Mouse (Mus musculus) mouse embryonic stem cell (cell line): ENCODE data around the gene Dpysl5.
"Not testable (repeated sequence)": the region's sequence is repeated elsewhere in the genome, so short reads cannot be mapped to it uniquely, and the experiment has no call there.

Source experiments
- in situ Hi-C, 2 experiments: fragments of 300-500 bp; cut with MboI; formaldehyde crosslinking; loops; 1 replicate in 1 of 2; 3 replicates in 1 of 2; pipeline ENCODE4 v1.14.3; 2019 to 2020; ENCODE audit warnings: low sequenced_read_pairs in 2 of 2, low pct_unique_long_range_greater_than_20kb in 1 of 2, mixed read lengths in 1 of 2; ENCODE audit not compliant: unreplicated experiment in 1 of 2

The Dpysl5 gene

DNA sequence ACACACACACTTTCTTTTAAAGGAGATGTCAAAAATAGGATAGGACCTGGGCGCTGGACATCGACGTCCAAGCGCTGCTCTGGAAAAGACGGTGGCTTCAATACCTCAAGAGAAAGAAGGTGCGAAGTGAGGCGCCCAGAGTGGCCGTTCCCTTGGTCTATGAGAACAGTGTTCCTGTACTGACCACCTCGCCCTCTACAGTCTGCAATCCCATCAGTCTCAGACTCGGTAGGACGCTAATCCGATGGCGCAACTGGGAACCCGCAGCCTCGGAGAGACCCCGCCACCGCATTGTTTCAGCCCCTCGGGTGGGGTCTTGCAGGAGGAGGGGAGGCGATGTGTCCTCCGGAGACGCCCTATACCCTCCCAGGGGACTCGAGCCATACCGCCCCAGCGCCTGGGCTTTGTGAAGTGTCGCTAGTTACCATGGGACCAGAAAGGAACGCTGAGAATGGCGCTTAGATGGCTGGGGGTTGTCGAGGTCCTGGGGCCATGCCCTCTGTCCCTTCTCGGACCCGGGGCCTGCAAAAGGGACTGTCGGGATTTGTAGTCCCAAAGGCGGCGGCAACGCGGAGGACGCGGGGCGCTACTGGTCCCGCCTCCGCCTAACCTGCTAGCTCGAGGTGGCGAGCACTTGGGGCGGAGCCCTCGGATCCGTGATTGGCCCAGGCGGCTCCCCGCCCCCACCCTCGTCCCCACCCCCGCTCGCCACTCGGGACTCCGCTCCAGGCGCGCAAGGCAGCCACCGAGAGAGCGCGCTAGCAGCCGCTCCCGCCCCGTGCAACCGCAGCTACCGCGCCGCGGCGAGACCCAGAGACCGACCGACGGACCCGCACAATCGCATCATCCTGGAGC, at the start of gene Dpysl5:
TSS of gene Dpysl5 (plus strand) at position 418 of the 855 bp plus-strand sequence.
- in situ Hi-C loops: loop anchor here in 1 of 2 experiments (5.0 kb wide), 1 partner anchor 66 kb away; no protein-coding TSS in a partner anchor

DNA sequence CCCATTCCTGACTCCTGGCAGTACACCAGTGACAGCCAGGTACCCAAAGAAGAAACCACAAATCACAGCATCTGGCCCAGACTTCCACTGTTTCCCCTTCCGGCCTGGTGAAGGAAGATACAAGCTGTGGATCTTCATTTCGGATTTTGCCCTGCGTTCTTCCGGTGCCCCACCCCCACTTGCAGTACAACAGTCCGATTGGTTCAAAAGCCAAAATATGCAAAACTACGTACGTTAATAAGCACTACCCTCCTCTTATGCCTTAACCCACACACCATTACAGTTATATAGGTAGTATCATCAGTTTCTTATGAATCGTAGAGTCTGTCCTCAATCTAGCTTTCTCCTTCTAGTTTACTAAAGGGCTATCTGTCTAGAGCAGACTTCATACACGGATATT, 46.0 kb upstream of the Dpysl5 start:
- in situ Hi-C loops: no loop called here

- in situ Hi-C loops: no loop called here
Measured at GRCm38 (mm10) chr5:30665968-30666367, 45.4 kb upstream of the Dpysl5 start.

DNA sequence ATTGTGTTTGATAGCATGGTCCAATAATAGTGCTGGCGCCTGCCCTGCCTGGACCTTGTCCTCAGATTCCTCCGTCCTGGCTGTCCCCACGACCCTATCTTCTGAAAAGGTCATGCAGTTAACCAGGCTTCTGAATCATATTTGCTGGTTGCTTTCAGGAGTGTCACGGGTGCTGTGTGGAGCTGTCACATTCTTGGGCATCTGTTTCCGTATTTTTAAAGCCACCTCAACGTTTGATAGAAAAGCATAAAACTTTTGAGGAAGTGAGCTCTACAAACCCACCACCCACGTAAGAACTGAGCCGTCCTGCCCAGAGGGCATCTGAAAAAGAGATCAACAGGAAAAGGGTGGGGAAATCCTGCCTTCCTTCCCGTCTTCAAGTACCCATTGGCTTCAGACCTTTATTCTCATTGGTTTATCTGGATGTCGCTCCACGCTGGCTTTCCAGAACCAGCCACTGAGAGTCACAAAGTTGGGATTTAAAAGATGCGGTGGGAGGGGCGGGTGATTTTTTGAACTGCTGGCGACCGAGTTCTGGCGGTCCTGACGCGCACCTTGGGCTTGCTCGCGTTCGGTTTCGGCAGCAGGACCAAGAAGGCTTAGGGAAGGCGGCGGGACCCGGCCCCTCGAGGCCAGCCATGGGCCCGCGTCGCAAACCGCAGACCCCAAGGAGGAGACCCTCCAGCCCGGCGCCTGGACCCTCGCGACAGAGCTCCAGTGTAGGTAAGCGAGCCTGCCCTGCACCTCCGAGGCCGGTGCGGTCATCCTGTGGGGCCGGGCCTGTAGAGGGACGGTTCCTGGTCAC, 44.8 kb upstream of the Dpysl5 start, which contains the start of gene Cenpa:
TSS of gene Cenpa (plus strand) at position 387 of the 805 bp plus-strand sequence.
- in situ Hi-C loops: no loop called here

DNA sequence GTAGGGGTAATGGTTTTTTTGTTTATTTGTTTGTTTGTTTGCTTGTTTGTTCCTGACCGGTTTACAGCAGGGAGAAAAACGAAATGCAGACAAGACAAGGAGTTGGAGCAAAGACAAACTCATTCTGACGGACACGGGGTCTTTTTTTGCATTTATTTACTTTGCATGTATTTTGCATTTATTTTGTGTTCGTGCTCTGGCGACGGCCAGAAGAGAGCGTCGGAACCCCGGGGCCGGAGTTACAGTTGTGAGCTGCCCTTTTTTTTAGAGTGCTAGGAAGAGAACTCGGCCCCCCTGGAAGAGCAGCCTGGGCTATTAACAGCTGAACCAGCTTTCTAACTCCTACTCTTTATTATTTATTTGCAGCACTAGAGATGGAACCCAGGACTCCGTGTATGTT, 44.1 kb upstream of the Dpysl5 start:
- in situ Hi-C loops: no loop called here

- in situ Hi-C loops: no loop called here
Measured at GRCm38 (mm10) chr5:30667686-30668085, 43.7 kb upstream of the Dpysl5 start.

DNA sequence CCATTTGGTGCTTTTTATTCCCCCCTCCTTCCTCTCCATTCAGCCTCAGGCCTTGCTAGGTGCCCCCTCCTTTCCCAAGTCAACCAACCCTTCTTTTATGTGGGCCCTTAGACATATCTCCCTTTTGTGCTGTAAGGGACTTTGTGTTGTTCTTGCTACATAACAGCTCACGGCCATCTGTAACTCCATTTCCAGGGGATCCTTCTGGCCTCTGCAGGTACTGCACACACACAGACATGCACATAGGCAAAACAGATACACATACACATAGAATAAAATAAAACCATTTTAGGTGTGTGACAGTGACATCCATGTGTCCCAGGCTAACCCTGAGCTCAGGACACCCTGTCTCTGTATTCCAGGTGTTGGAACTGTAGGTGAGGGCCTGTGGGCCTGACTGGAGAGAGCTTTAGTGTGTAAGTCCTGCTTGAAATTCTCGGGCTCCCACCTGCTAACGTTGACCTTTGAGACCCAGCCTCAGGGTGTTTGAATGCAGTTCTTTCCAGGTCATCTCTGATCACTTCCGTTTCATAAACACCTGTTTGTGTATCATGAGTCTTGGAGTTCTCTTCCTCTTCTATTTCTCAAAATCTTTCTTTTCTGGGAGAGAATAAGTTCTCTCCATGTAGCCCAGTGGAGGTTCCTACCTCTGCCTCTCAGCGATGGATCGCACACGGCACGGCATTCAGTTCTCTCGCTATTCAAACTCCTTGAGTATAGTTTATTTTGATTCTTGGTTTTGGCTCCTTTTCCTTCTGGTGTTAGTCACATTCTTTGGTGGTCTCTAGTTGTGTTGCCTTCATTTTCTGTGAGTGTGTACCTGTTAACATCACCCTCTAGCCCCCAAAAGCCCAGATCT, 42.5 kb upstream of the Dpysl5 start:
- in situ Hi-C loops: no loop called here

DNA sequence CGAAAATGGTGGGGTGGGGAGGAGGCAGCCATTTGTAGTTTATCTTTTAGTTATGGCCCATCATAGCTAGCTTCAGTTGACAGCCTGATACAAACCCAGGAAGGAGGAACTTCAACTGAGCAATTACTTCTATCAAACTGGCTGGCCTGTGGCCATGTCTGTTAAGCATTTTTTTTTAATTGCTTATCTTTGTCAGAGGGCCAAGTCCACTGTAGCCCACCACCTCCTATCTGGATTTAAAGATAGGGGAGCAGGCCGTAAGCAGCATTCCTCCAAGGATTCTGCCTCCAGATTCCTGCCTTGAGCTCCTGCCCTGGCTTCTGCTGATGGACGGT, 41.9 kb upstream of the Dpysl5 start:
- in situ Hi-C loops: no loop called here

DNA sequence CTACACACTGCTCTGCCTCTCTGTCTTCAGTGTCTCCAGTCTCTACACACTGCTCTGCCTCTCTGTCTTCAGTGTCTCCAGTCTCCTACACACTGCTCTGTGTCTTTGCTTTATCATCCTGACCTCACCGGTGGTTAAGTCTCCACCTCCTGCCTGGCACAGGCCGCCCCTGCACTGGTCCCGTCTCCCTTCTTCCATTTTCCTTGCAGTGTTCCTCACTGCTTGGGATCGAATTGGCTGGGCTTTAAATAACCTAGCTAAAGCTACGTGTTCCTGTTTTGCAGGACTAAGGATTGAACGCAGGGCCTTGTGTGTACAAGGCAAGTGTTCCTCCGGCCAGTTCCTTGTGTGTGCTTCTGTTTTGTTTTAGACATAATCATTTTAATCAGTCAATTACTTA, 41.3 kb upstream of the Dpysl5 start:
- in situ Hi-C loops: no loop called here

GRCm38 (mm10) chr5:30674001-30674400, 37.4 kb upstream of the Dpysl5 start:
- in situ Hi-C loops: no loop called here

- in situ Hi-C loops: no loop called here
Measured at GRCm38 (mm10) chr5:30676800-30677199, 34.6 kb upstream of the Dpysl5 start.

DNA sequence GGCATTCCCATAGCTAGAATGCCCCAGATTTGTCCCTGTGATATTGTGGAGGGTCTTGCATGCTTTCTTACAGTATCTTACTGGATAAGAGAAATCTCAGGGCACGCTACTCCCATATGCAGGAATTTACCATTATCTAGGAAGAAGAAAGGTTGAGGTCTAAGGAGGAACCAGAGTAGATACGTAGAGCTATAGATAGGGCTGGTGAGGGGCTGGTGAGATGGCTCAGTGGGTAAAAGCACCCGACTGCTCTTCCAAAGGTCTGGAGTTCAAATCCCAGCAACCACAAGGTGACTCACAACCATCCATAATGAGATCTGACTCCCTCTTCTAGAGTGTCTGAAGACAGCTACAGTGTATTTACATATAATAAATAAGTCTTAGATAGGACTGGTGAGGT, 33.3 kb upstream of the Dpysl5 start:
- in situ Hi-C loops: not testable (repeated sequence)

DNA sequence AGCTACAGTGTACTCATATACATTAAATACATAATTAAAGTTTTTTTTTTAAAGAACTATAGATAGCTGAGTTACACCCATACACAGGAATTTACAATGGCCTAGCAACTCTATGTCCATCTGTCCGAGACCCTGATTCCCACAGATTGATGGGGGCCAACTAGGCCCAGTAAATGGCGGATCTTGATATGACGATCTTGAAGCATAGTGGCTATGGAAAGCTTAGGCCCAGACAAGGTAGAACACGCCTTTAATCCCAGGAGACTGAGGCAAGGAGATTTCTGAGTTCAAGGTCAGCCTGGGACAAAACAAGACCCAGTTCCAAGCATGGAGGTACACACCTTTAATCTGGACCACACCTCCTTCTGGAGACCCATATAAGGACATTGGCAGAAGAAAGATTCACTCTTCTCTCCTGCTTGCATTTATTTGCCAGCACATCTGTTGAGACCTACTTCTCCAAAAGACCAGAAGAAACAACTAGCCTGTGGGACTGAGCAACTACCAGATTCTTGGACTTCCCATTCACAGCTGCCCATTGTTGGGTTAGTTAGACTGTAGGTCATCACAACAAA, 32.6 kb upstream of the Dpysl5 start:
- in situ Hi-C loops: no loop called here

- in situ Hi-C loops: no loop called here
Measured at GRCm38 (mm10) chr5:30679593-30679992, 31.8 kb upstream of the Dpysl5 start.

GRCm38 (mm10) chr5:30681970-30682369, 29.4 kb upstream of the Dpysl5 start:
- in situ Hi-C loops: no loop called here

- in situ Hi-C loops: no loop called here
Measured at GRCm38 (mm10) chr5:30682967-30683600, 28.3 kb upstream of the Dpysl5 start.

DNA sequence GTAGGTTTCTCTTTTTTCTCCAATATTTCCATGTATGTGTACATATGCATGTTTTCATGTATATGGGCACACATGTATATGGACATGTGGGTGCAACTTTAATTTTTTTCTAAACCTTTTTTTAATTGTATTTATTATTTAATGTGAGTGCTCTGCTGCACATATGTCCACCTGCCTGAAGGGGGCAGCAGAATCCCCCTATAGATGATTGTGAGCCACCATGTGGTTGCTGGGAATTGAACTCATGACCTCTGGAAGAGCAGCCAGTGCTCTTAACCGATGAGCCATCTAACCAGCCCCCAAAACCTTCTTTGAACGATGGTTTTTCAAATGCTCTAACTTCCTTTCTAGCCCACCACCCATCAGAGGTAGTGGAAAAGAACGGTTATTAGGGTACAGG, 27.4 kb upstream of the Dpysl5 start:
- in situ Hi-C loops: no loop called here

DNA sequence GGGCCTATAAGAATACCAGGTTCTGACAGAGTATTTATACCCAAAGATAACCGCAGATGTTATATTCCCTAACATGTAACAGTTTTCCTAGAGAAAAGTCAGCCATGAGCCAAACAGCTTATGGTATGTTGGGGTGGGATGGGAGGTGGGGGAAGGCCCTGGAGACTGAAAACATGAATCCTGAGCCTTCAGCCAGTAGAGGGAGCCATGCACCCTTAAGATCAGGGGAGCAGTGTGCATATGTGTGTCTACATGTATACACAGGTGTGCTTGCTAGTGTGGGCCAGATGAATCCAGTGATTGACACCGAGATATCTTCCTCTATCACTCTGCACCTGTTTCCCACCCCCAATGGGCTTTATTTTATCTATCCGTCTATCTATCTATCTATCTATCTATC, 24.6 kb upstream of the Dpysl5 start:
- in situ Hi-C loops: no loop called here
